Mouse (Mus musculus) liver, adult (tissue): Measurements from ENCODE around the gene Arl10.

Source experiments
- GATA4 ChIP-seq: IDR thresholded peaks from 2 replicates; pipeline ENCODE4 v1.6.1; 2014; ENCODE audit warnings: mild to moderate bottlenecking, low read length; ENCODE audit not compliant: insufficient replicate concordance

Arl10 gene

DNA sequence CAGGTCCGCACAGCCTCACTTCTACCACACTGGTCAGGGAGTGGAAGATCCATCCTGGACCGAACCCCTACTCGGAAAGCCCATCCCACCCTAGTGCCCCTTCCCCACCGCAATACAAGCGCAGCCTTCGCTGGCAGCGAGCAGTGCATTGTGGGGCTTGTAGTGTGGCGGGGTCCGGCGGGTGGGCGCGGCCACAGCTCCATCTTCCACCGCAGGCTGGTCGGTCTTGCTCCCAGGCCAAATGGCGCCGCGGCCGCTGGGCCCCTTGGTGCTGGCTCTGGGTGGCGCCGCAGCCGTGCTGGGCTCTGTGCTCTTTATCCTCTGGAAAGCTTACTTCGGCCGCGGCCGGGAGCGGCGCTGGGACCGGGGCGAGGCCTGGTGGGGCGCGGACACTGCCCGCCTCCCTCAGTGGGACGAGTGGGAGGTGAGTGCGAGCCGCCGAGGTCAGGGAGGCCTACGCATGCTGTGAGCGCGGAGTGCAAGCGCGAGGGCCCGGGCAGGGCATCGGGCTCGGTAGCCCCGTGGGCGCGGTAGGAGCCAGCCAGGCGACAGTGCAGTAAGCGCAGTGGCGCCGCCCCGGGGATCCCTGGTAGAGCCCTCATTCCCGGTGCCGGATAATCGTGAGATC is at the start of gene Arl10:
Gene Arl10, plus strand, starts transcription at position 162 of the 628 bp plus-strand sequence.
- no peak for TF ChIP-seq GATA4

DNA sequence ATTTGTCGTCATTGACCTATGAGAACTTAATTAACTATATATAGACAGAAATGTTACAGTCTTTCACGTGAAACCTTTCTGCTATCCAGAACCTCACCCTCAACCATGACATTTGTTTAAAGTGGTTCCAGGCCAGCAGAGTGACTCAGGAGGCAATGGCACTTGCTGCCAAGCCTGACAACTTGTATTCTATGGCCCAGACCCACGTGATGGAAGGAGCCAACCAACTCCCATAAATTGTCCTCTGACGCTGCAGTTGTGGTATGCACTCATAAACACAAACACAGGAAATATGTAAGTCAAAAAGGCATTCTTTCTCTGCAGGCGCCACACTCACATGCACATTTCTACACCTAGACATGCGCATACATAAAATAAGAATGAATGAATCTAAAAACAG is 47.7 kb upstream of the Arl10 start:
- no peak for TF ChIP-seq GATA4

DNA sequence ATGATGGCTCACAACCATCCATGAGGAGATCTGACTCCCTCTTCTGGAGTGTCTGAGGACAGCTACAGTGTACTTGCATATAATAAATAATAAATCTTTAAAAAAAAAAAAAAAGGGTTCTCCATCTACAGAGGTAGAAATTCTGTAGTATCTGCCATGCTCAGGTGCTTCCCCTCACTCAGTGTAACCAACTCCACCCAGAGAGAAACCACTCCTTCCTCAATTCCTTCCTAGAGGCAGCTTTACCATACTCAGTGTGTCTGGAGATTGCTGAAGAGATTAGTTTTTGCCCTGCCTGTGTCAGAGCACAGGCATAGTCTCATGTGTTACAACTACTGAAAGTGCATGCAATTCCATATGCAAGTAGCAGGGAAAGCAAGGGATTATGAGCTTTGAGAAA is 42.7 kb upstream of the Arl10 start:
- TF ChIP-seq GATA4, result no peak

DNA sequence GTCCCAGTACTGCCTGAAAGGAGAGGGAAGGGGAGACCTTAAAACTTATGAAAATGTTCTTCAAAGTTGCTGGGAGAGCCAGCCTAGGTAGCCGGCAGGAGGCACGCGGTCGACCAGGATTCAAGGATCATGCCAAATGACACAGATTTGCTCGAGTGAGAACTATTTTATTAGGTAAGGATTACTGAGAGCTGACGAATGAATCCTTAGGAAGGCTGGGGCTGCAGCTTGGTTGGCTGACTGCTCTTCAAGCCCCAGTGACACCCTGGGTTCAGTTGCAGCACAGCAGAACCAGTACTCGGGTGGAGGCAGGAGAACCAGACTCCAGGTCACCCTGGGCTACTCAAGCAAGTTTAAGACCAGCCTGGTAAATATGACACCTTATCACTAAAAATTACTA is 26.8 kb upstream of the Arl10 start:
- TF ChIP-seq GATA4, result no peak

DNA sequence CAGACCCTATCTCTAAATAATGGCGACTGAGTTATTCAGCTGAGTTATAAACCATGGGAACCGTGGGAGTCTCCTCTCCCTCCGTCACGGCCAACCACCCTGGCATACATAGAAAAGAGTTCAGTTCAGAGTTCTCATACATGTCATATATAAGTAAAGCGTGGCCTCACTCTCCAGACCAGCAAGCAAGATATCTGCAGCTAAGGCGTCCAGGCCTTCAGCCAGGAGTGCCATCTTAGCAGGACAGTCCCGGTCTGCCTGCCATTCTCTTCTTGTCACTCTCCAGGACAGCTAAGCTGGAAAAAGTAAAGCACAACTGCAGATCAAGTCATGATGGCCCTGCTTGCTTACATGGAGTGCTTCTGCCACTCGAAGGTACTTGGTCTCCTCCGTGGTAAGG is 18.6 kb upstream of the Arl10 start:
- no peak for TF ChIP-seq GATA4

GRCm38 (mm10) chr13:54556796-54557195 is 18.0 kb upstream of the Arl10 start:
- no peak for TF ChIP-seq GATA4

GRCm38 (mm10) chr13:54557652-54558051 is 17.2 kb upstream of the Arl10 start:
- TF ChIP-seq GATA4, result no peak

DNA sequence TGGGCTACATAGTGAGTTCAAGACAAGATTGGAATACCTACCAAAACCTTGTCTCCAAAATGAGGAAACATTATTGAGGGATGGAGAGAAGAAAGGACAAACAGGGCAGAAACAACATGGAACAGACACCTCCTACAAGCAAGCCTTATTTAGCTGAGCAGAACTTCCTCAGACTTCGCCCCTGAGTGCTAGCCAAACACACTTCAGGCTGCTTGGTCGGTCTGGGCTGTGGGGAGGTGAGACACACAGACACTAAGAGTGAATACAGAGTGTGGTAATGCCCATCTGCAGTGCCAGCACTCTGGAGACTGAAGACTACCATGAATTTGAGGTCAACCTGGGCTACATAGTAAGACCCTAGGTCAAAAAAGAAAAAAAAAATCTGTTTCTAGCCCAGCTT is 15.2 kb upstream of the Arl10 start:
- no peak for TF ChIP-seq GATA4

- no peak for TF ChIP-seq GATA4
These were observed 14.2 kb upstream of the Arl10 start for GRCm38 (mm10) chr13:54560608-54561007.

DNA sequence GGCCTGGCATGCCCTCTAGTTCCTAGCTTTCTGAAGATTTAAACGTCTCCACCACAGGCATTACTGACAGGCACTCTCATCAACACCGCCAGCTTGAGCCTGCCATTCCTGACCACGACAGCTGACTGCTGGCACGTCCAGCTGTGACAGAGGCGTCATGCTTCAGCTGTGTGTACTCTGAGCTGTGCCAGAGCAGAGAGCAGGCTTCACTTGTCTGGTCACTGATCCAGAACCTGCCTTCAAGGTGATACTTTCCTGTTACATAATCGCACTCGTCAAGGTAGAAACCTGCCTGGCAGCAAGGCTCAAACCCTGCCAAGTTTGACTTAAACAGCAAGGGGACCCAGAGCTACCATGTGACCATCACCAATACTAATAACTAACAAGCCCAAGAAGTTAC is 12.3 kb upstream of the Arl10 start:
- no peak for TF ChIP-seq GATA4

- no peak for TF ChIP-seq GATA4
These were observed 10.3 kb upstream of the Arl10 start for GRCm38 (mm10) chr13:54564232-54565200.

DNA sequence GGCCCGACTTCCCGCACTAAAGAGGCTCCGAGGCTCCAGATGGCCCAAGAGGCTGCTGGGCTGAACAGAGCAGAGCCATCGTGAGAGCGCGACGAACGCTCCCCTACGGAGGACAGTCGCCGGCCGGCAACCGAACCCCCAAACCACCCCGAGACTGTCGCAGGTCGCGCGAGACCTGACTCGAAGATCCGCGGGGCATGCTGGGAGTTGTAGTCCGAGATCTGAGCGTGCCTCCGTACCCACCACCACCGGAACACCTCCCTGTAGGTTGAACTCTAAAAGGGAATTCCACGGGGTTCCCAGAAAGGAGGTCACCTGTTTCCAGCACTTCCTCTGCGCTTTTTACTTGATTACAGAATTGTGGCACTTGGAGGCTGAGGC is 9.6 kb upstream of the Arl10 start, which contains the start of gene 4833439L19Rik:
Gene 4833439L19Rik, minus strand, starts transcription at position 235 of the 381 bp plus-strand sequence.
- TF ChIP-seq GATA4, result no peak; the same call in 1 of the 2 replicates

- no peak for TF ChIP-seq GATA4
These were observed 9.0 kb upstream of the Arl10 start for GRCm38 (mm10) chr13:54565594-54566345.

GRCm38 (mm10) chr13:54568380-54568779 is 6.4 kb upstream of the Arl10 start:
- TF ChIP-seq GATA4, result no peak

DNA sequence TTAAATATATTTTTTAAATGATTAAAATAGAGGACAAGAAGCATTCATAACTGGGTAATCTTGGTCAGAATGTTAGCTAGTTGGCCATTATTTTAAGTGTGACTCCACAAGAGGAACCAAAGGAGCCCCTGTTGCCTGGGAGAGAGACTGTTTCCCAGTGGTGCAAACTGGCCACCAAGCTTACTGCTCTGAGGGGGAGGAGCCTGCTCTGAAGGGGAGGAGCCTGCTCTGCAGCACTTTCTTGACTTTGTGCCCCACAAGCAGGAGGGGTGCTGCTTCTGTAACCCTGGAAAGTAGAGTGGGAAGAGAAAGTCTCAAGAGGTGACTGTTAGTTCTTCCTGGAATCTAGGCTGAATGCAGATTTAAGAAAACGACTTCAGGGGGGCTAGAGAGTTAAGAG is 5.5 kb upstream of the Arl10 start:
- no peak for TF ChIP-seq GATA4
